Mouse (Mus musculus) thymus, postnatal 36 days (tissue): ENCODE results near the gene Clk3.

Experiments used
- DNase-seq, 2 experiments: peaks; one replicate each; pipeline ENCODE4 v3.0.0; 2022; ENCODE audit warnings: mixed read lengths in 2 of 2

The Clk3 gene

GRCm38 (mm10) chr9:57765364-57766351, at the start of gene Clk3:
Clk3 (minus strand) TSS chr9:57765860.
- DNase-seq = peak; percentile 80 to 84

- no peak for DNase-seq
These were observed 49.2 kb upstream of the Clk3 start for GRCm38 (mm10) chr9:57814866-57815265.

DNA sequence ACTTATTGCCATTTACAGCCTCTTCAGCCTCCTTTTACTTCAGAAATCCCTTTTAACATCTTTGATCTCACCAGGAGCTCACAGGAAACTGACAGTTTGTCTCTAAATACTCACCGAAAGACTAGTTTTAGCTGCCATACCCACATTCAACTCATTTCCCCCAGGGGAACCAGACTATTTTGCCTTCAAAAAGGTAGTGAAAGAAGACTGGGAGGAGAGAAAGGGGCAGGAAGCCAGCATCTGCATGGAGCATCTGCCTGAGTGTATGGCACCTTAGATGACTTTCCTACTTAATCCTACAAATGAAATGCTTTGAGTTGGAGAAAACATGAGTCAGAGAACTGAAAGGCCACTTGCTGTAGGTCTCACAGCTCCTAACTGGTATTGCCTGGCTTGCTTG, 48.4 kb upstream of the Clk3 start:
- no peak for DNase-seq

GRCm38 (mm10) chr9:57811793-57812733, 46.4 kb upstream of the Clk3 start:
- DNase-seq = no peak

DNA sequence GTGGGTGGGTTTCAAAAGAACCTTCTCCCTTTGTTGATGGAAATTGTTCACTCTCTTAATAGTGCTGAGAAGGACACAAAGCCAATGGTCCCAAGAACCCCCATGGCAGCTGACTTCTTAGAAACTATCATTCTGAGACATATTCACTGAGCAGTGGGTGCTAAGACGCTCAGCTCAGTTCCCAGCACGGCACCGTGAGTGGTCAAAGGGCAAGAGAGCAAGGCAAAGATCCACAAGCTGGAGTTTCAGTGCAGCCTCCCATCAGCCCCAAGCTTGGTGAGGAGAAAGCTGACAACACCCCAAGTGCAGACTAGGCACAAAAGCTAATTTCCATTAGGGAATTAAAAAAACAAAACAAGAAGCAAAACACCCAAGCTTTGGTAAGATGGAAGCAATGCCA, 45.0 kb upstream of the Clk3 start:
- DNase-seq = no peak

DNA sequence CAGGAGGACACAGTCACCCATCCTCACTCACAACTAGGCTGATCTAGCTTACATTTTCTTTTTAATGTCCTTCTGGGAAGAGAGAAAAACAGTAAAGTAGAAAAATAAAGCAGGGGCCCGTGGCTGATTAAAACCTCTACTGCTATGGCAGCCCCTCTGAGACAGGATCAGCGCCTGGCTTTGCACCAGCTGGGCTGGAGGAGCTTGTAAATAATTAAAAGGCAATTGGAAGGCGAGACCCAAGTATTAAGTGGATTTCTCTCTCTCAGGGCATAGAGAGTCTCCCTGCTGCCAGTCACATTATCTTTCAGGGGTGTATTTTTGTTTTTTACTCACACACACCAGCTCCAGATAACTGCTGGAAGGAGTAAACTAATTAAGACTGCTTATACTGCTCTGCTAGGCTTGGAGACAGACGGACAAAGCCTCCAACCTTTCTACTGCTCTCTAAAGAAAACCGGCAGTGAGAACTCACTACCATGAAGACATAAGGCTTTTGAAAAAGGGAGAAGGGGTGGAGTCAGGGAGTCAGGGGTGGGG, 43.2 kb upstream of the Clk3 start:
- no peak for DNase-seq

GRCm38 (mm10) chr9:57807174-57807651, 41.6 kb upstream of the Clk3 start:
- peak; percentile 42 to 72 for DNase-seq

DNA sequence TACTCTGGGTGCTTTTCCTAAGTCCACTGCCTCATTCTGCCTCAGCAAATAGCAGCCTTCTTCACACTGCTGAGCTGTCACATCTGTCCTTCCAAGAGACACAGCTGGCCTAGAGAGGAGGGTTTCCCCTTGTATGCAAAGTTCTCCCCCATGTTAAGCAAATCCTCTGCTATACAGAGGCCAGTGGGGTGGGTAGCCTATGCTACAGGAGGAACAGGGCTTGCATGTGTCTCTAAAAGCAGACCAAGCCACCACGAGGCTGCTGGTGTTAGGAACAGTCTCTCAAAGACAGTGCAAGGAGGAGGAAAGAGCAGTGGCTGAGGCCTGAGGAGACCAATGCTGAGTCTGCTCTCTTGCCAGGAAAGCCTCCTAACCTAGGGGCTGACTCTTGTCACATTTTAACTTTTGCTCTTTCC, 40.4 kb upstream of the Clk3 start:
- DNase-seq = no peak

DNA sequence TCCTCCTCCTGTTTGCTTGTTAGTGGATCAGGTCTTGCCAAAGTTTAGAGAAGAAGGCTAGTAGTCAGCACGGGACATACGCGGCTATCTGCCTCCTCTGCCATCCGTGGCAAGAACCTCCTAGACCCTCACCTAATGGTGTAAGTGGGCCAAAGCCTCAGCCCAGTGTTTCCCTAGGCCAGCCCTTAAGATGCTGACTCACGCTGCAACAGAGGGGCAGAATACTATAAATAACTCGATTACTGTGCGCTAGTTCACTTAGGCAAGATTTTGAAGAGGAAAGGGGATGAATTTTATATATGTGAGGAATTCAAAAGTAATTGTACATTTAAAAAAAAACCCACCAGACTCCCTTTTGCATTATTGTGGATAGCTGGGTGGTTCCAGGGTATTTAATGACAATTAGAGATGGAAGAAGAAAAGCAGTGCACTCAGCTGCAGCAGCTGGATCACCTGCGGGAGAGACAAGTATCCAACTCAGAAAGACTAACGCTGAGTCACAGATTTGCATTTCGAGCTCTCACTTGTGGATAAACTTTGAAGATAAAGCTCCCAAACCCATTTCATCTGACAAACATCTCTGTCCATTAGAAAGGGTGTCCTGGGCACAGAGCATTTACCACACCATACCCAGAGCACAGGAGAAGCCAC, 39.6 kb upstream of the Clk3 start:
- DNase-seq = no peak

DNA sequence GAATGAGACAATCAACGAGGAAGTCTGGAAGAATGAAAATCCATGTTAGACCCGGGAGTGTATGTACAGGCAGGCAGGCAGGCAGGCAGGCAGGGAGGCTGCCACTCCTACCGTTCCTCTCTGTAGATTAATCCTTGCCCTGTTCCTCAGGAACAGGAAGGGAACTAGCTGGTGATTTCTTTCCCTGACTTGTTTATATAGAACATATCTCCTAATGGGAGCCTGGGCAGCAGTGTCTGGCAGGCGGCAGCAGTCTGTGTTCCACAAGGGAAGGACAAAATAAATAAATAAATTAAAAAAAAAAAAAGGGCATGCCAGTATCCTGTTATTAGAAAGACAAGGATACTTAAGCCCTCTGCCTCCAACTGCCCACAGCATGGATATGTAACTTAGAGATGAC, 38.2 kb upstream of the Clk3 start:
- DNase-seq = no peak

GRCm38 (mm10) chr9:57803047-57803446, 37.4 kb upstream of the Clk3 start:
- no peak for DNase-seq

GRCm38 (mm10) chr9:57800325-57800975, 34.8 kb upstream of the Clk3 start:
- no peak for DNase-seq

DNA sequence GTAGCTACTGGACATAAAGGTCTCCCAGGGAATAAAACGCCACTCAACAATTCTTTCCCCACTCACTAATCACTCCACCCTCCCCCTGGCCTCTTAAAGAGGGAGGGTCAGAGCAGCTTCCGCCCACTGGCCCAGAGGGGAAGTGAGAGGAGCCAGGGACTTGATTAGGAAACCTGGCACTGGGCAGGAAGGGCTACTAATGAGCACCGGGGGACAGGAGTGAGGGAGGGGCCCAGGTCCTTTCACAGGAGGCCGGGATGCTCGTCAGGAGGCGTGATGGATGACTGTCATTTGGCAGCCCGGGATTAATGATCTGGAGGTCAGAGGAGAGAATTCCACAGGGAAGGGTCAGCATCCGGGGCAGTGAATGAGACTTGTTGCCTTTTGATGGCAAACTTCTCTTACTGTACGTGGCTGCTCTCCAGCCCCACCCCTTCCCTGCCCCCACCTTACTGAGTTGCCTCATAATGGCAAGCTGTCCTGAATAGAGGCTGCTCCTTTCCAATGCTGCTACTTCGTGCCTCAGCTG, 33.1 kb upstream of the Clk3 start:
- DNase-seq = no peak

- DNase-seq = no peak
These were observed 31.8 kb upstream of the Clk3 start for GRCm38 (mm10) chr9:57797456-57797855.

DNA sequence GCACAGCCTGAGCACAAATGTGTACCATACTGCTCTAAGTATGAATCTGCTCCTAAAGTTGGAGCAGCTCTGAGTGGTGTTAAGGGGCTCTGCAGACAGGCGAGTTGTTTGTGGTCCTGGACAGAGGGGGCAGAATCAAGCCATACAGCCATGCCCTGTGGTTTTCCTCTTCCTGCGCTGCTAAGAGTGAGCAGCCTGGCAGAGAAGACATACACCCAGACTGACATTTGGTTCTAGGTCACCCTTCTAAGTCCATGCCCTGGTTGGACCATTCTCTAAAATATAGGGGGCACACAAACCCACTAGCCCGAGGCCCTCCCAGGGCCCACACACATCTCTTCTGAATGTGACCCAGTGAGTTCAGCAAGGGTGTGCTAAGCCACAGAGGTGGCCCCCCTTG, 24.1 kb upstream of the Clk3 start:
- DNase-seq = peak in 1 of 2 experiments; percentile 39

DNA sequence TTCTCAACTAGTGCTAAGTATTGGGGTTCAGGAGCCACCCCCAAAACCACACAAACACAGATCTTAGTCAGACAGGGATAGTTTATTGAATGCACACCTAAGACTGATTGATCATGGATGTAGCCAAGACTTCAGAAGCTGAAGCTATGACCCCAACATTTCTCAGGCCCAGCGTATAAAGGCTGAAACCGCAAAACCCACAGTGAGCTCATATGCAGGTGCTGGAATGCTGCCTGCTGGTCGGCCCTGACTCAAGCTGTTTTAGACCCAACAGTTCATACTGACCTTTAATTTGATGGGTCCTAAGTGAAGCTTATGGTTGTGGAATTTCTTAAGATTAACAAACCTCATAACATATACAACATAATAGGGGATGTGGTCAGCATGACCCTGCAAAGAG, 17.0 kb upstream of the Clk3 start:
- DNase-seq = no peak

- DNase-seq = no peak
These were observed 10.1 kb upstream of the Clk3 start for GRCm38 (mm10) chr9:57775736-57776135.

GRCm38 (mm10) chr9:57775026-57775425, 9.4 kb upstream of the Clk3 start:
- no peak for DNase-seq

- no peak for DNase-seq
These were observed 8.5 kb upstream of the Clk3 start for GRCm38 (mm10) chr9:57774168-57774567.

- peak in 1 of 2 experiments; percentile 29 for DNase-seq
These were observed 8.1 kb upstream of the Clk3 start for GRCm38 (mm10) chr9:57773754-57774153.

- DNase-seq = peak in 1 of 2 experiments; percentile 28
These were observed 5.2 kb upstream of the Clk3 start for GRCm38 (mm10) chr9:57770836-57771235.

GRCm38 (mm10) chr9:57770214-57770613, 4.6 kb upstream of the Clk3 start:
- DNase-seq = peak; percentile 56 to 58
